Mouse (Mus musculus): Measurements from ENCODE around the gene Ikzf4.
A peak's percentile ranks its signal among the peaks of the same experiment; 100 is the strongest.

- TF ChIP-seq CTCF (IDR thresholded peaks at IDR 0.05; ENCODE audit: control insufficient read depth, insufficient read depth, low read length) (no peak), POLR2A (IDR thresholded peaks at IDR 0.05; ENCODE audit: borderline replicate concordance, control insufficient read depth, low read depth, low read length) (peak; percentile 59; the same call in 1 of the 2 replicates)
Observed at GRCm38 (mm10) chr10:128673763-128674468, 28.1 kb upstream of the Ikzf4 start, which contains the start of gene Suox.

Measured in bone marrow, adult 2 months (tissue).